Mouse (Mus musculus) cerebellum, adult 2 months (tissue): ENCODE results near the gene Actr2.

Source experiments
- CTCF ChIP-seq: fragments of 200-500 bp; IDR thresholded peaks from 2 replicates; pipeline ENCODE4 v1.5.1; 2011; ENCODE audit warnings: low read depth, mild to moderate bottlenecking, control low read depth, low read length, moderate library complexity, borderline replicate concordance; ENCODE audit not compliant: insufficient read depth
- POLR2A ChIP-seq: fragments of 200-500 bp; IDR thresholded peaks from 2 replicates; pipeline ENCODE4 v1.6.1; 2011; ENCODE audit warnings: low read length, control low read depth, borderline replicate concordance; ENCODE audit not compliant: insufficient read depth

- TF ChIP-seq CTCF = no peak
- no peak for TF ChIP-seq POLR2A
These were observed 46.6 kb downstream of the Actr2 start for GRCm38 (mm10) chr11:20066106-20066505.
